Mouse (Mus musculus) urinary bladder, postnatal 36 days (tissue): ENCODE data around the gene Slc29a1.

Source experiments
- DNase-seq, 2 experiments: peaks; one replicate each; pipeline ENCODE4 v3.0.0; 2022; ENCODE audit warnings: low spot score in 2 of 2, mixed read lengths in 1 of 2

Gene Slc29a1

DNA sequence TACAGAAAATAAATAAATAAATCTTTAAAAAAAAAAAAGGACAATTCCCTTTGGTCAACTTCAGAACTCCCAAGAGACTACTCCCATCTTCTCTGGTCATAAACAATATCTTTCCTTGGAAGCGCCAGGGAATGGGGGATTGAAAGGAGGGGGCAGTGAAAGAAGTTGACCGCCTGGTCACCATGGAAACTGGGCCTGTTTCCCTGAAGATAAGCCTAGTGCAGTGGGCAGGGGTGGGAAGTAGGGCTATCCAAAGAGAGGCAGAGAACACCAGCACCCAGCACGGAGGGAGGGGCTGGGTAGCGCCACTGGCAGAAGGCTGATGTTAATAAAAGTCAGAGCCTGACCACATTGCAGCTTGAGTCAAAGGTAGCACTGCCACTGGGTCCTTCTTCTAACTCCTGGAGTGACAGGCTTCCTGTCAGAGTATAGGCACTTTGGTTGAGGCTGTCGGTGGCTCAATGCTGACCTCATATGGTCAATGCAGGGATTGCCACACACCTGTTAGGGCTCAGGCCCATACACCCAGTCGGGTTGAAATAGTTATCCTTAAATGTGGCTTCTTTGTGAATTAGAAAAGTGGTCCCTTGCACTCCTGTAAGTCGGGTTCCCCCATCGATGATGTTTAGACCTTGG, 47.5 kb downstream of the Slc29a1 start:
- DNase-seq, result peak; percentile 70 to 75

- no peak for DNase-seq
Measured at GRCm38 (mm10) chr17:45551249-45551796, 48.1 kb downstream of the Slc29a1 start.

DNA sequence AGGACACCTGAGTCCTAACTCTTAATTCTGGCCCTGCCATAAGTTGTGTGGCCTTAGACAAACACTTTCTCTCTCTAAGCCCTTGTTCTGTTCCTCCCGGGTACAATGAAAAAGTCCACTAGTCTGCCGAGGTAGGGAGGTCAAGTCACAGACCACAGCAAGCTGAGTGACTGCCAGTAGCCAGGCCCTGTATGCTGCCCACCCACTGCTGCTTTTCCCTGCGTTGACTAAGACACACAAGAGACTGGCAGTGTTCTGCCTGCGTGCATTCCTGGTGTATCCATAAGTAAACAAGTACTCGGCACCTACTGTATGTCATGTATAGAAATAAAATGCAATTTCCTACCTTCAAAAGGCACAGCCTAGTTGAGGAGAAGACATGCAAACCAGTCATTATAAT, 49.2 kb downstream of the Slc29a1 start:
- DNase-seq, result no peak

- DNase-seq, result no peak
Measured at GRCm38 (mm10) chr17:45549617-45550181, 49.7 kb downstream of the Slc29a1 start, which contains the start of gene Tmem151b. TSS of gene Tmem151b (minus strand) at chr17:45549677.

- DNase-seq, result no peak
Measured at GRCm38 (mm10) chr17:45548541-45549512, 50.6 kb downstream of the Slc29a1 start.

DNA sequence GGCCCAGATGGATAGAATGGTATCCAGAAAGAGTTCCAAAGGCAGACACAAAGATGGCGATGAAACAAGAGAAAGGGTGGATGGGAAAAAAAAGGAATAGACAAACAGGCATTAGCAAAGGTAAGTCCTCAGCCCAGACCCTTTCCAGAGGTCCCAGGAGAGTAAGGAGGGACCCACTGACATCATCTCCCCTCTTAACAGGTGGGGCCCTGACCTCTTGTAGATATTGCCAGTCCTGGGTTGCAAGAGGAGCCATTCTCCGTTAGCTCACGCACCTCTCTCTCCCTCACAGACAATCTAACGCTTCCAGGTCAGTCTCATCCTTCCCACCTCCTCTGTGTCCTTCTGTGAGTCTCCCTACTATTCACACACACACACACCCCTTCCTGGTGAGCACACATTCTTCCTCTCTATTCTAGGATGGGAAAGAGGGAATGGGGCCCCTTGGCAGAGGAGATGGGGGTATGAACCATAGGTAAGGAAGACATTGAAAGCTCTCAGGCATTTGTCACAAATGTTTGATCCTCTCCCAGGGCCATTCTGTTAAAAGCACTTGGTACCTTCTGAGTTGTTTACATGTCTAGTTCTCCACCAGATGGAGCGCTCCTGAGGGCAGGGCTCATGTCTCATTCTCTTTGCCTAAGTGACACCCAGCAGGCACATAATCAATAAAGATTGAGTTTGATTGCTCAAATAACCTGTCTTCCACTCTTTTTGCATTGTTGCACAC, 51.8 kb downstream of the Slc29a1 start:
- no peak for DNase-seq

- no peak for DNase-seq
Measured at GRCm38 (mm10) chr17:45546941-45547340, 52.5 kb downstream of the Slc29a1 start.

GRCm38 (mm10) chr17:45545278-45545961, 54.0 kb downstream of the Slc29a1 start:
- no peak for DNase-seq

DNA sequence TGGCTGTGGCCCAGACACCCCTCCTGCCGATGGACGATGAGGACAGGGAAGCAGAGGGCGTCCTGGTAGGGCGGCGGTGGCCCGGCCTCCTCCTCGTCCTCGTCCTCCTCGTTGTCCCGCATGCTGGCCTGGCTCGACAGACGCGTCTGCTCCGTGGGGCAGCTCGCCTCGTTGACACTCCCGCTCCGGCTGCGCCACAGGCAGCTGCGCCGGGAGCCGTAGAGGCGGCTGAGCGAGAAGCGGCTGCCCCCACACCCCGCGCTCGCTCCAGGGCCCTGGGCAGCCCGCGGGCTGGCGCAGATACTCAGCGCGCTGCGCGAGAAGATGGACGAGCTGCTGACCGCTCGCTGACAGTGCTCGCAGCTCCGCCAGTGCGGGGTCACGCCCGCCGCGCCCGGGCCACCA, 54.5 kb downstream of the Slc29a1 start:
- no peak for DNase-seq

GRCm38 (mm10) chr17:45544001-45544872, 55.2 kb downstream of the Slc29a1 start:
- DNase-seq, result no peak

- no peak for DNase-seq
Measured at GRCm38 (mm10) chr17:45543115-45543514, 56.3 kb downstream of the Slc29a1 start.

GRCm38 (mm10) chr17:45542705-45543104, 56.7 kb downstream of the Slc29a1 start:
- DNase-seq, result no peak

GRCm38 (mm10) chr17:45542129-45542528, 57.3 kb downstream of the Slc29a1 start:
- no peak for DNase-seq

- DNase-seq, result no peak
Measured at GRCm38 (mm10) chr17:45539664-45540063, 59.7 kb downstream of the Slc29a1 start.

DNA sequence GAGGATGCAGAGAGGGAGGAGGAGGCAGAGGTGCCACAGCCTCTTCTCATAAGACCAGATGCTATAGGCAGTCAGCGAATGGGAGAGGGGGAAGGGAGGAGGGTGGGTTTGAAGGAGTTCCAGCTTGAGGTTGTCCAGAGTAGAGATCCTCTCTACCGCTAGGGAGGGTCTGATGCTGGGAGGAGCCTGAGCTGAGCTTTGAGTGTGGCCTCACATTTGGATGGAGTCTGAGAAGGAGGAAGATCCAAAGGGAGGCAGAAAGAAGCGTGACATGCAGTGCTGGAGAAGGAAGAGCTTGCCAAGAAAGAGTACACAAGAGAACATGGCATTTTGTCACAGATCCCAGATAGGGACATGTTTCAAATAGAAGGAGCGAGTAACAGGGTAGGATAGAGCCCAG, 61.0 kb downstream of the Slc29a1 start:
- no peak for DNase-seq

DNA sequence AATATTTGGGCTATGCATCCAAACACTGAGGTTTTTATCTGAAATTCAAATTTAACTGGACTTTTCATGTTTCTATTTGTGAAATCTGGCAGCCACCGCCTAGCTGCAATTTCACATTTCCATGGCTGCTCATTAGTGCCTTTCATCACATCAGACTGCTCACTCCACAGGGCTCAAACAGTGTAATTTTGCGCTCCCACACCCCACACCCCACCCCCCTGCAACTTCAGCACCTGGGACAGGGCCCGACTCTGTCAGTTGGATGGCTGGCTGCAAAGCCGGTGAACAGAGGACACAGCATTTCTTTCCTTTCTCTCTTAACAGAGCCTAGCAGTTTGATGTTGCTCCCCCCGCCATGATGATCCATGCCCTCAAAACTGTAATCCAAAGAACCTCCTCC, 63.1 kb downstream of the Slc29a1 start:
- DNase-seq, result no peak
